Mouse (Mus musculus) midbrain, embryonic 13.5 days (tissue): ENCODE data around the gene Cpne9. TPM values are rescaled to one million over a fixed set of nuclear protein-coding genes. Genes with fewer than 3 reads are reported as not detected.

Experiments
- ATAC-seq: fragments of 200-750 bp; cut with Nextera tagmentation; 2 replicates; pipeline ENCODE4 v1.8.0; 2017; ENCODE audit warnings: mild to moderate bottlenecking, moderate TSS enrichment, moderate library complexity
- H3K27ac ChIP-seq: fragments of 300-500 bp; sonication (generic); 2 replicates; pipeline ENCODE4 v1.5.1; 2015; ENCODE audit warnings: inconsistent platforms, mild to moderate bottlenecking, moderate library complexity
- H3K27me3 ChIP-seq: fragments of 300-500 bp; sonication (generic); 2 replicates; pipeline ENCODE4 v1.6.1; 2015; ENCODE audit warnings: mild to moderate bottlenecking, inconsistent platforms
- H3K36me3 ChIP-seq: fragments of 300-500 bp; sonication (generic); 2 replicates; pipeline ENCODE4 v1.6.1; 2015; ENCODE audit warnings: mild to moderate bottlenecking, inconsistent platforms
- H3K4me1 ChIP-seq: fragments of 300-500 bp; sonication (generic); replicated peaks from 2 replicates; pipeline ENCODE4 v1.6.1; 2015; ENCODE audit warnings: inconsistent platforms
- H3K4me2 ChIP-seq: fragments of 300-500 bp; sonication (generic); replicated peaks from 2 replicates; pipeline ENCODE4 v1.6.1; 2015; ENCODE audit warnings: moderate library complexity, mild to moderate bottlenecking, inconsistent platforms
- H3K4me3 ChIP-seq: fragments of 300-500 bp; sonication (generic); replicated peaks from 2 replicates; pipeline ENCODE4 v1.5.1; 2015; ENCODE audit warnings: mild to moderate bottlenecking, inconsistent platforms
- H3K9ac ChIP-seq: fragments of 300-500 bp; sonication (generic); replicated peaks from 2 replicates; pipeline ENCODE4 v1.6.1; 2015; ENCODE audit warnings: mild to moderate bottlenecking, inconsistent platforms
- H3K9me3 ChIP-seq: fragments of 300-500 bp; sonication (generic); 2 replicates; pipeline ENCODE4 v1.6.1; 2016; ENCODE audit warnings: mild to moderate bottlenecking, inconsistent platforms
- WGBS: fragments of 180-500 bp; shearing (Covaris S2); methylation state at CpG from one replicate; pipeline ENCODE4 v1.1.7; 2015; 5-methylcytosine and 5-hydroxymethylcytosine counted together
- polyA plus RNA-seq: library from polyadenylated mRNA; unstranded; fragments of >200 nt; fragmentation: Nextera tagmentation; extraction: Ambion mirVana; gene quantifications from 2 replicates; pipeline ENCODE4 v1.2.1, GENCODE M21; 2015

Gene Cpne9
- polyA plus RNA-seq, 1 experiment from 2014 or later, result 0.58 TPM

GRCm38 (mm10) chr6:113351161-113351560 is 69.1 kb downstream of the Cpne9 start:
- Histone ChIP-seq H3K4me2 (no peak overlapping the region), H3K4me1 (no peaks in the 10 kb centered on the region), H3K4me3 (no peak overlapping the region), H3K9me3 (no peaks in the 10 kb centered on the region), H3K36me3 (no peaks in the 10 kb centered on the region), H3K27ac (no peak overlapping the region), H3K27me3 (no peaks in the 10 kb centered on the region), H3K9ac (no peak overlapping the region)
- 94% methylated on average over 1 of the region's 1 CpGs for WGBS
- no peak for ATAC-seq

GRCm38 (mm10) chr6:113351653-113352052 is 69.5 kb downstream of the Cpne9 start:
- H3K27me3 ChIP-seq, result no peaks in the 10 kb centered on the region
- no peak for ATAC-seq
- no peaks in the 10 kb centered on the region for H3K36me3 ChIP-seq
- no peak overlapping the region for H3K9ac ChIP-seq
- no peaks in the 10 kb centered on the region for H3K4me1 ChIP-seq
- no peak overlapping the region for H3K4me2 ChIP-seq
- H3K27ac ChIP-seq, result no peak overlapping the region
- no peaks in the 10 kb centered on the region for H3K9me3 ChIP-seq
- WGBS, result 70% methylated on average over 10 of the region's 10 CpGs
- no peak overlapping the region for H3K4me3 ChIP-seq

- Histone ChIP-seq H3K27me3 (no peaks in the 10 kb centered on the region), H3K27ac (no peak overlapping the region), H3K36me3 (no peaks in the 10 kb centered on the region), H3K9ac (no peak overlapping the region), H3K4me1 (no peaks in the 10 kb centered on the region), H3K9me3 (no peaks in the 10 kb centered on the region), H3K4me3 (no peak overlapping the region), H3K4me2 (no peak overlapping the region)
- no peak for ATAC-seq
- 81% methylated on average over 3 of the region's 3 CpGs for WGBS
Measured at GRCm38 (mm10) chr6:113352820-113353219, 70.7 kb downstream of the Cpne9 start.

GRCm38 (mm10) chr6:113353696-113354095 is 71.6 kb downstream of the Cpne9 start:
- WGBS, result 78% methylated on average over 3 of the region's 3 CpGs
- no peaks in the 10 kb centered on the region for H3K27me3 ChIP-seq
- no peaks in the 10 kb centered on the region for H3K9me3 ChIP-seq
- no peak overlapping the region for H3K27ac ChIP-seq
- ATAC-seq, result no peak
- H3K9ac ChIP-seq, result no peak overlapping the region
- no peak overlapping the region for H3K4me3 ChIP-seq
- no peaks in the 10 kb centered on the region for H3K36me3 ChIP-seq
- no peak overlapping the region for H3K4me2 ChIP-seq
- no peaks in the 10 kb centered on the region for H3K4me1 ChIP-seq

Other genes starting within 250 kb of the Cpne9 start
- 57.0 and 59.0 TPM in 2 replicates for gene Thumpd3, start 236.1 kb upstream of the Cpne9 start, polyA plus RNA-seq
- 56.6 and 58.5 TPM in 2 replicates for gene Setd5, start 204.9 kb upstream of the Cpne9 start, polyA plus RNA-seq
- gene Lhfpl4, start 86.9 kb upstream of the Cpne9 start, polyA plus RNA-seq, result 55.0 and 55.5 TPM in 2 replicates
- 40.4 and 45.0 TPM in 2 replicates for gene Mtmr14, start 44.5 kb upstream of the Cpne9 start, polyA plus RNA-seq
- 19.4 and 21.4 TPM in 2 replicates for gene Brpf1, start 24.8 kb downstream of the Cpne9 start, polyA plus RNA-seq
- 9.5 and 9.9 TPM in 2 replicates for gene Ogg1, start 44.7 kb downstream of the Cpne9 start, polyA plus RNA-seq
- 79.4 and 81.4 TPM in 2 replicates for gene Camk1, start 61.7 kb downstream of the Cpne9 start, polyA plus RNA-seq
- 64.5 and 74.7 TPM in 2 replicates for gene Tada3, start 95.6 kb downstream of the Cpne9 start, polyA plus RNA-seq
- gene Arpc4, start 95.8 kb downstream of the Cpne9 start, polyA plus RNA-seq, result 393 and 407 TPM in 2 replicates
- gene Ttll3, start 107.0 kb downstream of the Cpne9 start, polyA plus RNA-seq, result 10.8 and 11.4 TPM in 2 replicates
- gene Rpusd3, start 137.0 kb downstream of the Cpne9 start, polyA plus RNA-seq, result 20.8 and 23.0 TPM in 2 replicates
- gene Cidec, start 153.5 kb downstream of the Cpne9 start, polyA plus RNA-seq, result 0.12 TPM in 1 of 2 replicates, not detected in the other
- gene Jagn1, start 160.3 kb downstream of the Cpne9 start, polyA plus RNA-seq, result 84.3 and 87.6 TPM in 2 replicates
- 0.13 TPM in 1 of 2 replicates, not detected in the other for gene Il17re, start 176.2 kb downstream of the Cpne9 start, polyA plus RNA-seq
- gene Il17rc, start 189.1 kb downstream of the Cpne9 start, polyA plus RNA-seq, result 0.96 and 1.4 TPM in 2 replicates
- gene Creld1, start 201.0 kb downstream of the Cpne9 start, polyA plus RNA-seq, result 49.4 and 56.5 TPM in 2 replicates
- 5.2 and 6.0 TPM in 2 replicates for gene Prrt3, start 219.6 kb downstream of the Cpne9 start, polyA plus RNA-seq
- gene Emc3, start 249.3 kb downstream of the Cpne9 start, polyA plus RNA-seq, result 95.3 and 99.6 TPM in 2 replicates
- gene Fancd2, start 249.4 kb downstream of the Cpne9 start, polyA plus RNA-seq, result 4.2 and 4.5 TPM in 2 replicates